Mouse (Mus musculus): Measurements from ENCODE around the gene Gm3233. TPM values are rescaled to one million over a fixed set of nuclear protein-coding genes. Genes with fewer than 3 reads are reported as not detected.
"Not testable (repeated sequence)": the region's sequence is repeated elsewhere in the genome, so short reads cannot be mapped to it uniquely, and the experiment has no call there.

The Gm3233 gene
- total and polyA plus RNA-seq, 3 experiments = 0.33 TPM; not detected in 2

GRCm38 (mm10) chr10:77753448-77753847, 6.0 kb downstream of the Gm3233 start:
- no peak for DNase-seq (ENCODE audit: low spot score)

GRCm38 (mm10) chr10:77752312-77752711, 7.2 kb downstream of the Gm3233 start:
- not testable (repeated sequence) for H3K9me3 ChIP-seq (replicated peaks); H3K4me3 ChIP-seq (ENCODE audit: low read depth, low read length); H3K27me3 ChIP-seq (ENCODE audit: insufficient read depth, low read length); ATAC-seq (ENCODE audit: extremely low read depth, insufficient number of reproducible peaks, low FRiP score, poor library complexity, severe bottlenecking); DNase-seq (ENCODE audit: low spot score); H3K36me3 ChIP-seq (replicated peaks); H3K4me1 ChIP-seq (ENCODE audit: insufficient read depth, low read depth, low read length)

More at GRCm38 (mm10) chr10:77753448-77753847, 6.0 kb downstream of the Gm3233 start:
- no peak for ATAC-seq (ENCODE audit: extremely low read depth, insufficient number of reproducible peaks, low FRiP score, poor library complexity, severe bottlenecking)
- Histone ChIP-seq H3K4me1 (ENCODE audit: insufficient read depth, low read depth, low read length) (no peaks in the 10 kb centered on the region), H3K27me3 (ENCODE audit: insufficient read depth, low read length) (peaks cover 7% of the 10 kb centered on the region; the same call in 1 of the 2 replicates), H3K9me3 (replicated peaks) (no peaks in the 10 kb centered on the region), H3K36me3 (replicated peaks) (no peaks in the 10 kb centered on the region), H3K4me3 (ENCODE audit: low read depth, low read length) (no peak overlapping the region)
- no peak for TF ChIP-seq CTCF (IDR thresholded peaks at IDR 0.05; ENCODE audit: low read depth, low read length)

GRCm38 (mm10) chr10:77751254-77751653, 8.2 kb downstream of the Gm3233 start, which contains the start of gene Gm9736:
Gm9736 (minus strand) TSS chr10:77751354.
- H3K27me3 ChIP-seq (ENCODE audit: insufficient read depth, low read length); H3K36me3 ChIP-seq (replicated peaks); ATAC-seq (ENCODE audit: extremely low read depth, insufficient number of reproducible peaks, low FRiP score, poor library complexity, severe bottlenecking); H3K4me1 ChIP-seq (ENCODE audit: insufficient read depth, low read depth, low read length); H3K9me3 ChIP-seq (replicated peaks); DNase-seq (ENCODE audit: low spot score); H3K4me3 ChIP-seq (ENCODE audit: low read depth, low read length): not testable (repeated sequence)

GRCm38 (mm10) chr10:77750686-77751085, 8.8 kb downstream of the Gm3233 start:
- H3K4me1 ChIP-seq (ENCODE audit: insufficient read depth, low read depth, low read length); DNase-seq (ENCODE audit: low spot score); H3K4me3 ChIP-seq (ENCODE audit: low read depth, low read length); H3K9me3 ChIP-seq (replicated peaks); H3K27me3 ChIP-seq (ENCODE audit: insufficient read depth, low read length); ATAC-seq (ENCODE audit: extremely low read depth, insufficient number of reproducible peaks, low FRiP score, poor library complexity, severe bottlenecking); H3K36me3 ChIP-seq (replicated peaks): not testable (repeated sequence)

- DNase-seq (ENCODE audit: low spot score); H3K4me1 ChIP-seq (ENCODE audit: insufficient read depth, low read depth, low read length); ATAC-seq (ENCODE audit: extremely low read depth, insufficient number of reproducible peaks, low FRiP score, poor library complexity, severe bottlenecking); H3K27me3 ChIP-seq (ENCODE audit: insufficient read depth, low read length); H3K9me3 ChIP-seq (replicated peaks); H3K36me3 ChIP-seq (replicated peaks); H3K4me3 ChIP-seq (ENCODE audit: low read depth, low read length): not testable (repeated sequence)
Observed at GRCm38 (mm10) chr10:77741924-77742688, 17.4 kb downstream of the Gm3233 start, which contains the start of gene Gm18596. Gm18596 (minus strand) TSS chr10:77742638.

- no peak for TF ChIP-seq CTCF (IDR thresholded peaks at IDR 0.05; ENCODE audit: low read depth, low read length)
- TF ChIP-seq GATA2 (IDR thresholded peaks at IDR 0.05; ENCODE audit: borderline replicate concordance, low read depth, low read length) = no peak
- no peak for TF ChIP-seq POLR2AphosphoS5 (IDR thresholded peaks at IDR 0.05; ENCODE audit: insufficient replicate concordance, low read depth, low read length)
- no peak for TF ChIP-seq GATA1 (IDR thresholded peaks at IDR 0.05; ENCODE audit: borderline replicate concordance, low read length)
- TF ChIP-seq TAL1 (conservative IDR thresholded peaks at IDR 0.05; ENCODE audit: low read depth, low read length) = no peak
- Histone ChIP-seq H3K36me3 (replicated peaks) (no peaks in the 10 kb centered on the region), H3K4me3 (ENCODE audit: low read depth, low read length) (no peak overlapping the region), H3K27me3 (ENCODE audit: insufficient read depth, low read length) (peaks cover 7% of the 10 kb centered on the region), H3K4me1 (ENCODE audit: insufficient read depth, low read depth, low read length) (no peaks in the 10 kb centered on the region), H3K9me3 (replicated peaks) (peaks cover 5% of the 10 kb centered on the region)
- ATAC-seq (ENCODE audit: extremely low read depth, insufficient number of reproducible peaks, low FRiP score, poor library complexity, severe bottlenecking) = no peak
- DNase-seq (ENCODE audit: low spot score) = no peak
Observed at GRCm38 (mm10) chr10:77738929-77739328, 20.6 kb downstream of the Gm3233 start.

GRCm38 (mm10) chr10:77735928-77736327, 23.6 kb downstream of the Gm3233 start:
- no peaks in the 10 kb centered on the region for H3K36me3 ChIP-seq (replicated peaks)
- no peak for TF ChIP-seq GATA1 (IDR thresholded peaks at IDR 0.05; ENCODE audit: borderline replicate concordance, low read length)
- TF ChIP-seq GATA2 (IDR thresholded peaks at IDR 0.05; ENCODE audit: borderline replicate concordance, low read depth, low read length) = no peak
- no peak for TF ChIP-seq CTCF (IDR thresholded peaks at IDR 0.05; ENCODE audit: low read depth, low read length)
- TF ChIP-seq TAL1 (conservative IDR thresholded peaks at IDR 0.05; ENCODE audit: low read depth, low read length) = no peak
- no peak for TF ChIP-seq POLR2AphosphoS5 (IDR thresholded peaks at IDR 0.05; ENCODE audit: insufficient replicate concordance, low read depth, low read length)
- H3K4me3 ChIP-seq (ENCODE audit: low read depth, low read length) = no peak overlapping the region
- H3K4me1 ChIP-seq (ENCODE audit: insufficient read depth, low read depth, low read length) = no peaks in the 10 kb centered on the region
- H3K27me3 ChIP-seq (ENCODE audit: insufficient read depth, low read length) = peaks cover 11% of the 10 kb centered on the region
- no peak for ATAC-seq (ENCODE audit: extremely low read depth, insufficient number of reproducible peaks, low FRiP score, poor library complexity, severe bottlenecking)
- no peak for DNase-seq (ENCODE audit: low spot score)
- peaks cover 5% of the 10 kb centered on the region for H3K9me3 ChIP-seq (replicated peaks)

Measured in G1E (cell line).